Mouse (Mus musculus): ENCODE data around the gene Sds. TPM values are rescaled to one million over a fixed set of nuclear protein-coding genes. Genes with fewer than 3 reads are reported as not detected.
A peak's percentile ranks its signal among the peaks of the same experiment; 100 is the strongest.

Gene Sds
- polyA plus RNA-seq, 2 experiments: 0.13 to 0.22 TPM

DNA sequence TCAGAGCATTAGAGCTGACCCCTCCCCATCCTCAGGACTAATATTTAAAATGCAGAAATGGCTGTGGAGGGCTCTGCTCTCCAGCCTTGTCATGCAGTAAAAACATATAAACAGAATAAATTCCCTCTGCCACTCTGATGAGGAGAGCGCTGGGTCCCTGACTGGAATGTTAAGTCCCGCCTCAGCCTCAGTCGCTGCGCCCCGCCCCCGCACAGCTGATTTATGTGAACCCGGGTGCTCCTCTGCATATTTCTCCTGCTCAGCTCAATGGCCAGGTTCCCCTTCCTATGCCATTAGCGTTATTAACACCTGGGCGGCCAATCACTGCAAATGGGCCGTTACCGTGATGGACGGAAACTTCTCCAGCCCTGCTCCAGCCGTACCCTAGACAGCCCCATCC, 29.0 kb upstream of the Sds start:
- H3K4me3 ChIP-seq (ENCODE audit: insufficient read depth in 1 of 2, low read depth in 2 of 2, low read length in 2 of 2): no peak overlapping the region
- no peaks in the 10 kb centered on the region for H3K36me3 ChIP-seq (replicated peaks; ENCODE audit: control insufficient read depth, insufficient read depth, low read depth)
- H3K4me2 ChIP-seq (ENCODE audit: low read depth): no peak overlapping the region
- ATAC-seq (ENCODE audit: insufficient read depth) (no peak), DNase-seq (ENCODE audit: low read depth in 3 of 3, low spot score in 3 of 3) (no peak)
- no peak overlapping the region for H3K27ac ChIP-seq
- H3K9me3 ChIP-seq (ENCODE audit: control insufficient read depth, low read length): no peaks in the 10 kb centered on the region
- H3K4me1 ChIP-seq (replicated peaks; ENCODE audit: control insufficient read depth in 2 of 2, insufficient read depth in 2 of 2, low read length in 1 of 2): no peaks in the 10 kb centered on the region
- TF ChIP-seq CTCF (IDR thresholded peaks at IDR 0.05; ENCODE audit: low read depth) (no peak), EP300 (IDR thresholded peaks at IDR 0.05; ENCODE audit: low read depth) (no peak)
- no peaks in the 10 kb centered on the region; the same call in 1 of the 2 replicates for H3K27me3 ChIP-seq (ENCODE audit: control insufficient read depth, insufficient read depth, low read length)
- 32% methylated on average over 13 of the region's 13 CpGs for WGBS (ENCODE audit: insufficient replicate concordance)
- no peak overlapping the region for H3K9ac ChIP-seq (replicated peaks)

DNA sequence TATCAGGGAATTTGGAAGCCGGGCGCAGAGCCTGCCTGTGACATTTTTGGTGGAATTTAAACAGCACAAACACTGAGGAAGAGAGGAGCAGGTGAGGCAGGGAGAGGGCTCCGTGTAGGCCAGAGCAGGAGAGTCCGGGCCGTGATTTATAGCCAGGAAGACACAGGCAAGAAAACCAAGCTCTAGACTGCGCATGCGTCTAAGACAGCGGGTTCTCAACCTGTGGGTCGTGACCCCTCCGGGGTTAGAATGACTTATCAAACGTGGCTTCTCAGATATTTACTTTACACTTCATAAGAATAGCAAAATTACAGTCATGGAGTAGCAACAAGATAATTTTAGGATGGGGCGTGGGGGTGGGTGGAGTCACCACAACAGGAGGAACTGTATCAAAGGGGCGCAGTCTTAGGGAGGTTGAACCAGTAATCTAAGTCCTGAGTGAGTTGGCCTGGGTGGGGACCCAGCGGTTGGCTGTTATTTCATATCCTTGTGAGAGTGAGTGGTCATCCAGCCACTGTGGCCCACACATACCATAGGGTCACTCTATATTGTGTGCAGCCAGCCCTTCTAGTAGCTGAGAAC, 21.5 kb upstream of the Sds start:
- Histone ChIP-seq H3K27me3 (ENCODE audit: control insufficient read depth, insufficient read depth, low read length) (no peaks in the 10 kb centered on the region; the same call in 1 of the 2 replicates), H3K36me3 (replicated peaks; ENCODE audit: control insufficient read depth, insufficient read depth, low read depth) (no peaks in the 10 kb centered on the region), H3K4me1 (replicated peaks; ENCODE audit: control insufficient read depth in 2 of 2, insufficient read depth in 2 of 2, low read length in 1 of 2) (no peaks in the 10 kb centered on the region), H3K4me2 (ENCODE audit: low read depth) (no peak overlapping the region), H3K9ac (replicated peaks) (no peak overlapping the region), H3K9me3 (ENCODE audit: control insufficient read depth, low read length) (no peaks in the 10 kb centered on the region), H3K27ac (no peak overlapping the region), H3K4me3 (ENCODE audit: insufficient read depth in 1 of 2, low read depth in 2 of 2, low read length in 2 of 2) (no peak overlapping the region)
- no peak for ATAC-seq (ENCODE audit: insufficient read depth)
- 45% methylated on average over 14 of the region's 14 CpGs for WGBS (ENCODE audit: insufficient replicate concordance)
- TF ChIP-seq EP300 (IDR thresholded peaks at IDR 0.05; ENCODE audit: low read depth) (no peak), CTCF (IDR thresholded peaks at IDR 0.05; ENCODE audit: low read depth) (no peak)
- no peak for DNase-seq (ENCODE audit: low read depth in 3 of 3, low spot score in 3 of 3)

DNA sequence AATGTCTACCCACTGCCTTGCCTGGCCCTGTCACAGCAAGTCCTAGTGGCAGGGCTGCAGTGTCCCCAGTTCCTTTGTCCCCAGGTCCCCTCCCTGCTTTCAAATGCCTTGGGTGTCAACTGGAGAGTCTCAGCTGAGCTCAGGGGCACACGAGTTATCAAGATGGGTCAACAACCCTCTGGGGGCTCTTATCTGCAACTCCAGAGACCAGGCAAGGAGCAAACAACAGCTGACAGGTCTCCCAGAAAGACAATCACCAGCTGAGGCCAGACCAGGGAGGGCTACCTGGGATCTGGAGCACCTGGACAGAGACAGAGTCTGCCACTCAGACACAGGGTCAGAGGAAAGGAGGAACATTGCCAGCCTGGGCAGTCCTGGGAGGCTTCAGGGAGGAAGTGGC, 20.1 kb upstream of the Sds start:
- WGBS (ENCODE audit: insufficient replicate concordance): 4% methylated on average over 1 of the region's 1 CpGs
- no peaks in the 10 kb centered on the region; the same call in 1 of the 2 replicates for H3K27me3 ChIP-seq (ENCODE audit: control insufficient read depth, insufficient read depth, low read length)
- no peak overlapping the region for H3K27ac ChIP-seq
- no peak overlapping the region for H3K9ac ChIP-seq (replicated peaks)
- no peak for TF ChIP-seq CTCF (IDR thresholded peaks at IDR 0.05; ENCODE audit: low read depth)
- no peak for TF ChIP-seq EP300 (IDR thresholded peaks at IDR 0.05; ENCODE audit: low read depth)
- H3K4me1 ChIP-seq (replicated peaks; ENCODE audit: control insufficient read depth in 2 of 2, insufficient read depth in 2 of 2, low read length in 1 of 2): no peaks in the 10 kb centered on the region
- no peak overlapping the region for H3K4me2 ChIP-seq (ENCODE audit: low read depth)
- DNase-seq (ENCODE audit: low read depth in 3 of 3, low spot score in 3 of 3): no peak
- no peak for ATAC-seq (ENCODE audit: insufficient read depth)
- no peak overlapping the region for H3K4me3 ChIP-seq (ENCODE audit: insufficient read depth in 1 of 2, low read depth in 2 of 2, low read length in 2 of 2)
- H3K9me3 ChIP-seq (ENCODE audit: control insufficient read depth, low read length): no peaks in the 10 kb centered on the region
- H3K36me3 ChIP-seq (replicated peaks; ENCODE audit: control insufficient read depth, insufficient read depth, low read depth): no peaks in the 10 kb centered on the region

DNA sequence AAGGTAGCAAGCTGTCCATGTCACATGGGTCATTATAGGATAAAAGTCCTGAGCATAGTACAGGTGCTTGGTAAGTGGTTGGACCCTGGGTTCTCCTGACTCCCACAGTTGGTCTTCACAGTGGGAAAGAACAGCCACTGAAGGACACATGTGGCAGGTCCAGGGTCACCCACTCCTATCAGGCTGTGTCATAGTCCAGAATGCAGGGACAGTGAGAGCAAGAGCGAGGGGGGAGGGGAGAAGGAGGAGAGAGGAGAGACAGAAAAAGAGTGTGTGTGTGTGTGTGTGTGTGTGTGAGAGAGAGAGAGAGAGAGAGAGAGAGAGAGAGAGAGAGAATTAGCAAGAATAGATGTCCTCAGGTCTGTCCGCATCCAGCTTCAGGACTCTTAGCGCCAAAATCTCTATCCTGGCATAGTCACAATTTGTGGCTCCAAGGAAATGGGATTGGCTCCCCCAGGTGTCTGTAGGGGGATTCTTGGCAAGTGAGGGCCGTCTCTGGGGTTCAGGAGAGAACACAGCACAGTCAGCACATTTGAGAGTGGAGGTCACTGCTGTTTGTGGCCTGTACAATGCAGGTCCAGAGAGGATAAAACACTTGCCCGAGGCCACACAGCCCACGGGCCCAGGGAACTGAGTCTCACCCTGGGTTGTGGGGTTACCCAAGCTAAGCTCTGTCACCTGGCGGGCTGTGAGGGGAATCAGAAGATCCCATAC, 19.3 kb upstream of the Sds start:
- Histone ChIP-seq H3K9ac (replicated peaks) (no peak overlapping the region), H3K9me3 (ENCODE audit: control insufficient read depth, low read length) (no peaks in the 10 kb centered on the region), H3K4me3 (ENCODE audit: insufficient read depth in 1 of 2, low read depth in 2 of 2, low read length in 2 of 2) (no peak overlapping the region), H3K27me3 (ENCODE audit: control insufficient read depth, insufficient read depth, low read length) (no peaks in the 10 kb centered on the region; the same call in 1 of the 2 replicates), H3K36me3 (replicated peaks; ENCODE audit: control insufficient read depth, insufficient read depth, low read depth) (no peaks in the 10 kb centered on the region), H3K27ac (no peak overlapping the region), H3K4me1 (replicated peaks; ENCODE audit: control insufficient read depth in 2 of 2, insufficient read depth in 2 of 2, low read length in 1 of 2) (no peaks in the 10 kb centered on the region), H3K4me2 (ENCODE audit: low read depth) (no peak overlapping the region)
- no peak for DNase-seq (ENCODE audit: low read depth in 3 of 3, low spot score in 3 of 3)
- TF ChIP-seq CTCF (IDR thresholded peaks at IDR 0.05; ENCODE audit: low read depth) (no peak), EP300 (IDR thresholded peaks at IDR 0.05; ENCODE audit: low read depth) (no peak)
- ATAC-seq (ENCODE audit: insufficient read depth): no peak
- 32% methylated on average over 7 of the region's 7 CpGs for WGBS (ENCODE audit: insufficient replicate concordance)

DNA sequence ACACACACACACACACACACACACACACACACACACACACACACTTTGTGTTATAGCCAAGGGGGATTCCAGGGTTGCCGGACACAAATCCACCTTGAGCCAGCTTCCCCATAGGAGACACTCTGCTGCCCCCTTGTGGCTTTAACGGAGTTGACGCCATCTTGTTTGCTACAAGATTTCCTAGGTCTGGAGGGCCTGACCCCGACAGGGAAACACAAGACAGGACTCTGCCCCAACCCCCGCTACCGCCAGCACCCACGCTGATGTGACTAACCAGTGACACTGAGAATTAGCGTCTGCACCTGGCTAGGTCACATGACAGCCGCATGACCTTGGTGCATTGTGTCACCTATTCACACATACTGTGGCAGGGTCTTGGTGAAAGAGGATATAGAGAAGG, 18.7 kb upstream of the Sds start:
- Histone ChIP-seq H3K27me3 (ENCODE audit: control insufficient read depth, insufficient read depth, low read length) (no peaks in the 10 kb centered on the region; the same call in 1 of the 2 replicates), H3K4me2 (ENCODE audit: low read depth) (no peak overlapping the region), H3K9me3 (ENCODE audit: control insufficient read depth, low read length) (no peaks in the 10 kb centered on the region), H3K9ac (replicated peaks) (no peak overlapping the region), H3K4me3 (ENCODE audit: insufficient read depth in 1 of 2, low read depth in 2 of 2, low read length in 2 of 2) (no peak overlapping the region), H3K4me1 (replicated peaks; ENCODE audit: control insufficient read depth in 2 of 2, insufficient read depth in 2 of 2, low read length in 1 of 2) (no peaks in the 10 kb centered on the region), H3K27ac (no peak overlapping the region), H3K36me3 (replicated peaks; ENCODE audit: control insufficient read depth, insufficient read depth, low read depth) (no peaks in the 10 kb centered on the region)
- ATAC-seq (ENCODE audit: insufficient read depth) (no peak), DNase-seq (ENCODE audit: low read depth in 3 of 3, low spot score in 3 of 3) (peak; percentile 30 to 49 (median 34))
- WGBS (ENCODE audit: insufficient replicate concordance): 8% methylated on average over 9 of the region's 9 CpGs
- TF ChIP-seq CTCF (IDR thresholded peaks at IDR 0.05; ENCODE audit: low read depth) (peak; percentile 80), EP300 (IDR thresholded peaks at IDR 0.05; ENCODE audit: low read depth) (no peak)
